Mouse (Mus musculus): ENCODE results near the gene Mllt3.

DNA sequence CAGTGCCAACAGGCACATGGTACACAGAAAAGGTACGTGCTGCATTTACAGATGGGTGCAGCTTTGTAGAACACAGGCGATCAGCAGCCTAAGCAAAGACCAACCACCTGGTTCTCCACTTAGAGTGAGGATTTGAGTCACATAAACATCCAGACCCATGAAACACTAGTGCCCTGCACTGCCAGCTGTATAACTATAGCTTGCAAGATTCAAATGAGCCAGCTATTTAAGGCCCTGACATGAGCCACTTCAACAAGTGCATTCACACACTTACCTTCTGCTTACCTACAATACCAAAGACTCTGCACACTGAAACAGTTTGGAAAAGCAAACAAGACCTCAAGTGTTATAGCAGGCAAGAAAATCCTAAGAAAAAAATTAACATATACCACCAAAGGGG, 78.0 kb downstream of the Mllt3 start:
- TF ChIP-seq CTCF (IDR thresholded peaks at IDR 0.05; ENCODE audit: low read depth, low read length), result no peak
- TF ChIP-seq POLR2A (IDR thresholded peaks at IDR 0.05; ENCODE audit: extremely low read depth, insufficient read depth, low read length), result no peak

Measured in liver, adult 2 months (tissue).